Mouse (Mus musculus): ENCODE data around the gene Prodh2. TPM values are rescaled to one million over a fixed set of nuclear protein-coding genes. Genes with fewer than 3 reads are reported as not detected.

The Prodh2 gene
- polyA plus RNA-seq, 1 experiment from 2014 or later = 205 TPM

GRCm38 (mm10) chr7:30522871-30523270 is 29.4 kb downstream of the Prodh2 start:
- H3K9ac ChIP-seq (replicated peaks) = no peak overlapping the region
- peaks cover under 1% of the 10 kb centered on the region for H3K36me3 ChIP-seq (replicated peaks; ENCODE audit: insufficient read depth, low read length)
- TF ChIP-seq CTCF (IDR thresholded peaks at IDR 0.05; ENCODE audit: low read depth) (no peak), EP300 (IDR thresholded peaks at IDR 0.05; ENCODE audit: low read depth) (no peak)
- H3K4me3 ChIP-seq (ENCODE audit: low read depth, low read length) = no peak overlapping the region
- WGBS (ENCODE audit: insufficient replicate concordance) = 84% methylated on average over 10 of the region's 10 CpGs
- no peaks in the 10 kb centered on the region for H3K27me3 ChIP-seq (ENCODE audit: insufficient read depth, low read length)
- no peak overlapping the region for H3K27ac ChIP-seq (ENCODE audit: low read depth)
- no peaks in the 10 kb centered on the region for H3K4me1 ChIP-seq (ENCODE audit: insufficient read depth)
- ATAC-seq (no peak), DNase-seq (peak; percentile 12)
- no peaks in the 10 kb centered on the region for H3K9me3 ChIP-seq (ENCODE audit: low read length)
- H3K4me2 ChIP-seq (ENCODE audit: low read depth, low read length) = no peak overlapping the region

- no peak for TF ChIP-seq EP300 (IDR thresholded peaks at IDR 0.05; ENCODE audit: low read depth)
- no peak for TF ChIP-seq CTCF (IDR thresholded peaks at IDR 0.05; ENCODE audit: low read depth)
- H3K27ac ChIP-seq (ENCODE audit: low read depth) = no peak overlapping the region
- peaks cover 13% of the 10 kb centered on the region for H3K36me3 ChIP-seq (replicated peaks; ENCODE audit: insufficient read depth, low read length)
- no peaks in the 10 kb centered on the region for H3K27me3 ChIP-seq (ENCODE audit: insufficient read depth, low read length)
- no peak for ATAC-seq
- H3K9me3 ChIP-seq (ENCODE audit: low read length) = no peaks in the 10 kb centered on the region
- peak; percentile 12 for DNase-seq
- H3K4me1 ChIP-seq (ENCODE audit: insufficient read depth) = no peaks in the 10 kb centered on the region
- H3K4me3 ChIP-seq (ENCODE audit: low read depth, low read length) = no peak overlapping the region
- 83% methylated on average over 6 of the region's 6 CpGs for WGBS (ENCODE audit: insufficient replicate concordance)
- no peak overlapping the region for H3K9ac ChIP-seq (replicated peaks)
- H3K4me2 ChIP-seq (ENCODE audit: low read depth, low read length) = no peak overlapping the region
Observed at GRCm38 (mm10) chr7:30524487-30524886, 31.1 kb downstream of the Prodh2 start.

GRCm38 (mm10) chr7:30525954-30526353 is 32.5 kb downstream of the Prodh2 start:
- H3K36me3 ChIP-seq (replicated peaks; ENCODE audit: insufficient read depth, low read length) = peaks cover 24% of the 10 kb centered on the region
- 64% methylated on average over 10 of the region's 10 CpGs for WGBS (ENCODE audit: insufficient replicate concordance)
- no peak overlapping the region for H3K4me2 ChIP-seq (ENCODE audit: low read depth, low read length)
- H3K4me3 ChIP-seq (ENCODE audit: low read depth, low read length) = no peak overlapping the region
- TF ChIP-seq EP300 (IDR thresholded peaks at IDR 0.05; ENCODE audit: low read depth) (no peak), CTCF (IDR thresholded peaks at IDR 0.05; ENCODE audit: low read depth) (no peak)
- H3K9me3 ChIP-seq (ENCODE audit: low read length) = no peaks in the 10 kb centered on the region
- no peak overlapping the region for H3K9ac ChIP-seq (replicated peaks)
- H3K27ac ChIP-seq (ENCODE audit: low read depth) = no peak overlapping the region
- DNase-seq = peak; percentile 14
- no peak for ATAC-seq
- no peaks in the 10 kb centered on the region for H3K27me3 ChIP-seq (ENCODE audit: insufficient read depth, low read length)
- H3K4me1 ChIP-seq (ENCODE audit: insufficient read depth) = no peaks in the 10 kb centered on the region

- Histone ChIP-seq H3K4me3 (ENCODE audit: low read depth, low read length) (no peak overlapping the region), H3K4me2 (ENCODE audit: low read depth, low read length) (no peak overlapping the region), H3K36me3 (replicated peaks; ENCODE audit: insufficient read depth, low read length) (peaks cover 24% of the 10 kb centered on the region), H3K4me1 (ENCODE audit: insufficient read depth) (no peaks in the 10 kb centered on the region), H3K27ac (ENCODE audit: low read depth) (no peak overlapping the region), H3K27me3 (ENCODE audit: insufficient read depth, low read length) (no peaks in the 10 kb centered on the region), H3K9me3 (ENCODE audit: low read length) (no peaks in the 10 kb centered on the region), H3K9ac (replicated peaks) (no peak overlapping the region)
- no peak for TF ChIP-seq EP300 (IDR thresholded peaks at IDR 0.05; ENCODE audit: low read depth)
- 67% methylated on average over 14 of the region's 17 CpGs for WGBS (ENCODE audit: insufficient replicate concordance)
- DNase-seq = peak; percentile 13
- ATAC-seq = no peak
Observed at GRCm38 (mm10) chr7:30526399-30526798, 33.0 kb downstream of the Prodh2 start.

GRCm38 (mm10) chr7:30526981-30527380 is 33.6 kb downstream of the Prodh2 start:
- TF ChIP-seq EP300 (IDR thresholded peaks at IDR 0.05; ENCODE audit: low read depth) (no peak), CTCF (IDR thresholded peaks at IDR 0.05; ENCODE audit: low read depth) (no peak)
- 93% methylated on average over 13 of the region's 14 CpGs for WGBS (ENCODE audit: insufficient replicate concordance)
- no peak for ATAC-seq
- Histone ChIP-seq H3K27me3 (ENCODE audit: insufficient read depth, low read length) (no peaks in the 10 kb centered on the region), H3K4me2 (ENCODE audit: low read depth, low read length) (no peak overlapping the region), H3K36me3 (replicated peaks; ENCODE audit: insufficient read depth, low read length) (peaks cover 27% of the 10 kb centered on the region), H3K9ac (replicated peaks) (no peak overlapping the region), H3K9me3 (ENCODE audit: low read length) (no peaks in the 10 kb centered on the region), H3K27ac (ENCODE audit: low read depth) (no peak overlapping the region), H3K4me1 (ENCODE audit: insufficient read depth) (no peaks in the 10 kb centered on the region), H3K4me3 (ENCODE audit: low read depth, low read length) (no peak overlapping the region)
- no peak for DNase-seq

- H3K27me3 ChIP-seq (ENCODE audit: insufficient read depth, low read length) = no peaks in the 10 kb centered on the region
- no peak for ATAC-seq
- 80% methylated on average over 9 of the region's 9 CpGs for WGBS (ENCODE audit: insufficient replicate concordance)
- H3K4me1 ChIP-seq (ENCODE audit: insufficient read depth) = peaks cover 14% of the 10 kb centered on the region
- TF ChIP-seq EP300 (IDR thresholded peaks at IDR 0.05; ENCODE audit: low read depth) = no peak
- no peak for TF ChIP-seq CTCF (IDR thresholded peaks at IDR 0.05; ENCODE audit: low read depth)
- H3K4me2 ChIP-seq (ENCODE audit: low read depth, low read length) = no peak overlapping the region
- H3K4me3 ChIP-seq (ENCODE audit: low read depth, low read length) = no peak overlapping the region
- DNase-seq = no peak
- no peaks in the 10 kb centered on the region for H3K9me3 ChIP-seq (ENCODE audit: low read length)
- H3K27ac ChIP-seq (ENCODE audit: low read depth) = no peak overlapping the region
- H3K36me3 ChIP-seq (replicated peaks; ENCODE audit: insufficient read depth, low read length) = peaks cover 27% of the 10 kb centered on the region
- H3K9ac ChIP-seq (replicated peaks) = no peak overlapping the region
Observed at GRCm38 (mm10) chr7:30531291-30531815, 37.9 kb downstream of the Prodh2 start.

GRCm38 (mm10) chr7:30532931-30533330 is 39.5 kb downstream of the Prodh2 start:
- ATAC-seq (no peak), DNase-seq (peak; percentile 23)
- peaks cover 14% of the 10 kb centered on the region for H3K4me1 ChIP-seq (ENCODE audit: insufficient read depth)
- H3K9me3 ChIP-seq (ENCODE audit: low read length) = no peaks in the 10 kb centered on the region
- no peak for TF ChIP-seq CTCF (IDR thresholded peaks at IDR 0.05; ENCODE audit: low read depth)
- TF ChIP-seq EP300 (IDR thresholded peaks at IDR 0.05; ENCODE audit: low read depth) = no peak
- no peak overlapping the region for H3K9ac ChIP-seq (replicated peaks)
- WGBS (ENCODE audit: insufficient replicate concordance) = 74% methylated on average over 8 of the region's 8 CpGs
- H3K36me3 ChIP-seq (replicated peaks; ENCODE audit: insufficient read depth, low read length) = peaks cover 26% of the 10 kb centered on the region
- H3K27ac ChIP-seq (ENCODE audit: low read depth) = no peak overlapping the region
- no peak overlapping the region for H3K4me2 ChIP-seq (ENCODE audit: low read depth, low read length)
- H3K4me3 ChIP-seq (ENCODE audit: low read depth, low read length) = no peak overlapping the region
- H3K27me3 ChIP-seq (ENCODE audit: insufficient read depth, low read length) = no peaks in the 10 kb centered on the region
